Mouse (Mus musculus) brain, embryonic 14.5 days (tissue): ENCODE measurements around the gene Ankdd1b.

Source experiments
- CTCF ChIP-seq: fragments of 200-500 bp; IDR thresholded peaks from 2 replicates; pipeline ENCODE4 v1.5.1; 2012; ENCODE audit warnings: inconsistent platforms, mild to moderate bottlenecking, moderate library complexity, borderline replicate concordance; ENCODE audit not compliant: insufficient read depth, insufficient read length; ENCODE audit errors: extremely low read depth
- POLR2A ChIP-seq: fragments of 200-500 bp; IDR thresholded peaks from 2 replicates; pipeline ENCODE4 v1.6.1; 2012; ENCODE audit warnings: mild to moderate bottlenecking, inconsistent platforms, borderline replicate concordance; ENCODE audit not compliant: poor library complexity, insufficient read depth, insufficient read length, severe bottlenecking; ENCODE audit errors: extremely low read depth

GRCm38 (mm10) chr13:96462644-96463043, 8.4 kb downstream of the Ankdd1b start:
- no peak for TF ChIP-seq CTCF
- TF ChIP-seq POLR2A: no peak
